Mouse (Mus musculus): Measurements from ENCODE around the gene B230307C23Rik. TPM values are rescaled to one million over a fixed set of nuclear protein-coding genes. Genes with fewer than 3 reads are reported as not detected.
"Not testable (repeated sequence)": the region's sequence is repeated elsewhere in the genome, so short reads cannot be mapped to it uniquely, and the experiment has no call there.

B230307C23Rik gene
- polyA plus RNA-seq, 1 experiment from 2014 or later = 20.9 TPM

DNA sequence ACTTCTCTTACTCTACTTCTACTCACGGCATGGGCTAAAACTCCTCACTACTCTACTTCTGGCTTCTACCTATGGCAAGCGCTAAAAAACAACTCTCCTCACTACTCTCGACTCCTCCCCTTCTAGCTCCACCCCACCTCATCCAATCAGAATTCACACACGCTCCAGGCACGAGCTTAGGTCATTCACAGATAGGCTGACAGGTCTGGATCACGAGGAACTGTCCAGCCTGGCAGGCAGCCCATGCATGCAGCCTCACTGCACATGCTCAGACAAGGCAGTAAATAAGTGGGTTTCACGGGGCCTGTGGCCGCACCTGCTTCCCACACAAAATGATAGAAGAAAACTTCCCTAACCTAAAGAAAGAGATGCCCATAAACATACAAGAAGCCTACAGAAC lies 29.1 kb downstream of the B230307C23Rik start:
- H3K9ac ChIP-seq; ATAC-seq (replicated peaks); H3K27me3 ChIP-seq (replicated peaks); H3K27ac ChIP-seq; H3K4me1 ChIP-seq; H3K4me2 ChIP-seq; H3K36me3 ChIP-seq (replicated peaks); H3K4me3 ChIP-seq: not testable (repeated sequence)
- H3K9me3 ChIP-seq = peaks cover 19% of the 10 kb centered on the region
- WGBS = 86% methylated on average over 8 of the region's 8 CpGs

DNA sequence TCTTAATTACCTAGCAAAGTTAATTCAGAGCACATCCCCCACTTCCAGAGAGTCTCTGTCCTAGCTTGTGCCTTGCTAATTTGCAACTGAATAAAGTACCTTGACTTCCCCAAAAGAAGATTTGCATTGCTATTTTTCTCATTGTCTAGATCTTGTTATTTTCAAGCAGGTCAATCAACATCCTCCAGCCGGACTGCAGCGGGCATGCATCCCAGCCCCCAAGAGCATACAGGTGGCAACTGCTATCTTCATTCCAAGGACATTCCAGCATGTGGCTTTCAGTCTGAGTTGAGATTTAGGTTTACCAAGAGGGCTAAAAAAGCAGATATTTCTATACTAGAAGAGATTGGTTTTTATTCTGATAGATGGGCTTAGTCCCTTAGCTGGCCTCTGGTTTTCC lies 37.9 kb downstream of the B230307C23Rik start:
- WGBS = 92% methylated on average over 2 of the region's 2 CpGs
- not testable (repeated sequence) for ATAC-seq (replicated peaks); H3K27ac ChIP-seq; H3K4me3 ChIP-seq; H3K4me2 ChIP-seq; H3K9ac ChIP-seq; H3K36me3 ChIP-seq (replicated peaks); H3K4me1 ChIP-seq; H3K27me3 ChIP-seq (replicated peaks)
- H3K9me3 ChIP-seq = peaks cover 10% of the 10 kb centered on the region; the same call in 1 of the 2 replicates

DNA sequence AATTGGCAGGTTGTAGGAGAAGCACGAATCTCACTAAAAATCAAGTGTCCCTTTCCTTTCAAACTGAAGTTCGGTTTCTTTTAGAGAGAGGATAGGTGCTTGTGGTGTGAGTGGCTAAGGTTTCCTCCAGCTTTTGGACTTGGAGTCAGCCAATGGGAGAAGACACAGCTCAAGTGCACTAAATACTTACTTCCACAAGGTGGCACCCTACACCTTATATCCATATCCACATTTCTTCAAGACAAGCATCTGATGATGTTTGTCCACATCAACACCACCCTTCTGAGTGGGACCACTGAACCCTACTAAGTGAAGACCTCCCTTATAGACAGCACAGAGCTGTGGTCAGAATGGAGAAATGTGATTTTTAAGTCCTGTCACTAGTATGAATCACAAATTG lies 44.6 kb downstream of the B230307C23Rik start:
- H3K4me2 ChIP-seq = no peak overlapping the region
- H3K9ac ChIP-seq = no peak overlapping the region
- WGBS = 84% methylated on average over 2 of the region's 2 CpGs
- peaks cover 5% of the 10 kb centered on the region; the same call in 1 of the 2 replicates for H3K9me3 ChIP-seq
- H3K36me3 ChIP-seq (replicated peaks) = no peaks in the 10 kb centered on the region
- no peak overlapping the region for H3K27ac ChIP-seq
- H3K4me1 ChIP-seq = no peaks in the 10 kb centered on the region
- H3K4me3 ChIP-seq = no peak overlapping the region
- no peak for ATAC-seq (replicated peaks)
- H3K27me3 ChIP-seq (replicated peaks) = no peaks in the 10 kb centered on the region

DNA sequence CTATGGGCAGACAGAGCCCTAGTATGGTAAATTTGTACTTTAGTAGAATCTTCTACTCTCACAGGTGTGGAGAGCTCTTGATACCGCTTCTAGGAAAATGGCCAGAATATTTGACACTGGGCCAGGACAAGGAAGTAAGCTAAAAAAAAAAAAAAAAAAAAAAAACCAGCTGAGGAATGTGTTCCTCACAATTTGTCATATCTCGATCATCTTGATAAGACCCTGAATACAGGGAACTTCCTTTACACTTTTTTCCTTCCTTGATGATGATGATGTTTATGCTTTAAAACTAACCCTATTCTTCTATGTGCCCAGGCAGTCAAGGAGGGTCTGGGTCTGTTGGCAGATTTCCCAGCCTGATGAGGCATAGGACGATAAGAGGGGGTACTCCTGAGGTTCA lies 82.3 kb downstream of the B230307C23Rik start:
- peaks cover 12% of the 10 kb centered on the region for H3K4me1 ChIP-seq
- H3K36me3 ChIP-seq (replicated peaks); ATAC-seq (replicated peaks); H3K9ac ChIP-seq; H3K4me2 ChIP-seq; H3K4me3 ChIP-seq; H3K27ac ChIP-seq; H3K27me3 ChIP-seq (replicated peaks); H3K9me3 ChIP-seq: not testable (repeated sequence)
- WGBS = 97% methylated on average over 3 of the region's 3 CpGs

DNA sequence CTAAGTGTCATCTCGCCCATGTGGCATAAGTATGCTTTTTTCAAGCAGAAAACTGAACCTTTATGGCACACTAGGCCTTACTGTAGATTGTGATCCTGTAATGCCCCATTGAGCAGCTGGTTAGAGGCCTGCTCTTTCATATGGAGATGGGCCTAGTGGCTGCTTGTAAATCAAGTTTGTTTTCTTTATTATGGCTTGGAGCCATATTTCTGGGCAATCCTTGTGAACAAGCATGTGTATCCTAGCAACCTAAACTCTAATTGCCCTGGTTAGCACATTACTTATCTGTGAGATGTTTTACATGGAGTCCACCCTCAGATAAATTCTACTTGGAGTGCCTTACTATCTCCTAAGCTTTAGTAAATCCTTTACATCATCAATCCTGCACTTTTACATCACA lies 84.0 kb downstream of the B230307C23Rik start:
- H3K4me3 ChIP-seq = peak overlapping the region; percentile 88
- ATAC-seq (replicated peaks); H3K36me3 ChIP-seq (replicated peaks); H3K9ac ChIP-seq; H3K27me3 ChIP-seq (replicated peaks); H3K27ac ChIP-seq; H3K9me3 ChIP-seq: not testable (repeated sequence)
- H3K4me2 ChIP-seq = peak overlapping the region; percentile 86
- WGBS = 84% methylated on average over 1 of the region's 1 CpGs
- H3K4me1 ChIP-seq = peaks cover 12% of the 10 kb centered on the region

Other genes with a start within 250 kb of the B230307C23Rik start
- 0.36 and 0.71 TPM in 2 replicates for gene Ripk4, start 233.5 kb upstream of the B230307C23Rik start, polyA plus RNA-seq (2015; fragmentation: Nextera tagmentation; extraction: Ambion mirVana)
- 12.9 and 15.6 TPM in 2 replicates for gene Prdm15, start 145.5 kb upstream of the B230307C23Rik start, polyA plus RNA-seq (2015; fragmentation: Nextera tagmentation; extraction: Ambion mirVana)
- gene C2cd2, start 34.7 kb upstream of the B230307C23Rik start, polyA plus RNA-seq (2015; fragmentation: Nextera tagmentation; extraction: Ambion mirVana) = 16.1 and 17.8 TPM in 2 replicates
- 12.7 and 14.9 TPM in 2 replicates for gene Zbtb21, start 34.7 kb upstream of the B230307C23Rik start, polyA plus RNA-seq (2015; fragmentation: Nextera tagmentation; extraction: Ambion mirVana)
- gene A630089N07Rik, start 85.1 kb downstream of the B230307C23Rik start, polyA plus RNA-seq (2015; fragmentation: Nextera tagmentation; extraction: Ambion mirVana) = 13.1 and 13.9 TPM in 2 replicates